Mouse (Mus musculus): ENCODE results near the gene Prph.

The Prph gene

GRCm38 (mm10) chr15:99098493-99098861 is 43.5 kb downstream of the Prph start:
- no peak for DNase-seq (ENCODE audit: low spot score)

- DNase-seq (ENCODE audit: low spot score), result no peak
These were observed 44.2 kb downstream of the Prph start for GRCm38 (mm10) chr15:99099139-99099556.

- DNase-seq (ENCODE audit: low spot score), result no peak
These were observed 45.0 kb downstream of the Prph start for GRCm38 (mm10) chr15:99099984-99100383.

- no peak for DNase-seq (ENCODE audit: low spot score)
These were observed 50.3 kb downstream of the Prph start for GRCm38 (mm10) chr15:99105238-99105637.

- no peak for DNase-seq (ENCODE audit: low spot score)
These were observed 52.9 kb downstream of the Prph start for GRCm38 (mm10) chr15:99107866-99108265.

Data from urinary bladder, postnatal 10 days (tissue).